Mouse (Mus musculus) spleen, adult 2 months (tissue): ENCODE measurements around the gene Cacna2d2.

ENCODE experiments used
- CTCF ChIP-seq: fragments of 200-500 bp; IDR thresholded peaks from 2 replicates; pipeline ENCODE4 v1.5.1; 2011; ENCODE audit warnings: mild to moderate bottlenecking, inconsistent platforms; ENCODE audit not compliant: insufficient read depth, insufficient read length, insufficient replicate concordance; ENCODE audit errors: extremely low read depth
- POLR2A ChIP-seq: fragments of 200-500 bp; IDR thresholded peaks from 2 replicates; pipeline ENCODE4 v1.6.1; 2011; ENCODE audit warnings: low read depth, low read length, inconsistent platforms

GRCm38 (mm10) chr9:107533791-107534407 is 134.5 kb downstream of the Cacna2d2 start, which contains the start of gene Tmem115:
- TF ChIP-seq CTCF, result no peak
- peak; percentile 46 for TF ChIP-seq POLR2A
